Mouse (Mus musculus) cortical plate, adult 2 months (tissue): ENCODE results near the gene Avil. TPM values are rescaled to one million over a fixed set of nuclear protein-coding genes. Genes with fewer than 3 reads are reported as not detected.

ENCODE experiments used
- H3K27ac ChIP-seq: fragments of 200-500 bp; 2 replicates; pipeline ENCODE4 v1.5.1; 2012; ENCODE audit warnings: low read length, control low read depth, inconsistent platforms; ENCODE audit not compliant: insufficient read depth
- H3K4me1 ChIP-seq: fragments of 200-500 bp; 2 replicates; pipeline ENCODE4 v1.6.1; 2011; ENCODE audit warnings: low read length; ENCODE audit not compliant: control insufficient read depth, insufficient read depth
- H3K4me3 ChIP-seq: fragments of 200-500 bp; 2 replicates; pipeline ENCODE4 v1.5.1; 2011; ENCODE audit warnings: mild to moderate bottlenecking, low read length, control low read depth; ENCODE audit not compliant: insufficient read depth
- CTCF ChIP-seq: fragments of 200-500 bp; IDR thresholded peaks from 2 replicates; pipeline ENCODE4 v1.5.1; 2011; ENCODE audit warnings: mild to moderate bottlenecking, control low read depth, low read length; ENCODE audit not compliant: insufficient read depth; ENCODE audit errors: extremely low read depth
- POLR2A ChIP-seq: fragments of 200-500 bp; IDR thresholded peaks from 2 replicates; pipeline ENCODE4 v1.6.1; 2011; ENCODE audit warnings: mild to moderate bottlenecking, low read length, control low read depth; ENCODE audit not compliant: insufficient read depth; ENCODE audit errors: extremely low read depth
- polyA plus RNA-seq: library from polyadenylated mRNA; depleted of rRNA; stranded (reverse); fragments of >200 nt; gene quantifications from 2 replicates; pipeline ENCODE4 v1.2.3, GENCODE M21; 2012

Gene Avil
- polyA plus RNA-seq, 1 experiment = 0.19 TPM

DNA sequence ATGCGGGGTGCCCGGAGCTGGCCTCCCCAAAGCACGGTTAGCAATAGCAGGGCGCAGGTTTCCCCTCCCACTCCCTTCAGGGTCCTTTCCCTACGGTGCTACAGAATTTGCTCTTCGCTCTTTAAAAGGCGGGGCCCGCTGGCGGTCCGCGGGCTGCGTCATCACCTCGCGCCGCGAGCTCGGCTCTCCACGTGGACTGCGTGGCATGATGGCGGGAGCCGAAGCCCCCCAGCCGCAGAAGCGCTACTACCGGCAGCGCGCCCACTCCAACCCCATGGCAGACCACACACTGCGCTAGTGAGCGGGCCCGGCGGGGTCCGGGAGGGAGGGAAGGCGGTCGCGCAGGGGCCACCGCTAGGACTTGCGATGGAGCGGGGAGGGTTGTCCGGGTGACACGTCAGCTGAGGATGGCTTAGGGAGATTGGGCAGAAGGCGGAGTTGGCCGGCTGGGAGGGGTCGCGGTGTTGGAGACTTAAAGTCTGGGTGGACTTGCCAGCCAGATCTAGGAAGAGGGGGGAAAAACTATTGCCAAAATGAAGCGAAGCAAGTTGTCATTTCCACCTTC is 41.3 kb downstream of the Avil start:
- H3K27ac ChIP-seq = no peak overlapping the region
- TF ChIP-seq CTCF (no peak), POLR2A (no peak)
- H3K4me1 ChIP-seq = peaks cover 1% of the 10 kb centered on the region; the same call in 1 of the 2 replicates
- peak overlapping the region; percentile 62 for H3K4me3 ChIP-seq

DNA sequence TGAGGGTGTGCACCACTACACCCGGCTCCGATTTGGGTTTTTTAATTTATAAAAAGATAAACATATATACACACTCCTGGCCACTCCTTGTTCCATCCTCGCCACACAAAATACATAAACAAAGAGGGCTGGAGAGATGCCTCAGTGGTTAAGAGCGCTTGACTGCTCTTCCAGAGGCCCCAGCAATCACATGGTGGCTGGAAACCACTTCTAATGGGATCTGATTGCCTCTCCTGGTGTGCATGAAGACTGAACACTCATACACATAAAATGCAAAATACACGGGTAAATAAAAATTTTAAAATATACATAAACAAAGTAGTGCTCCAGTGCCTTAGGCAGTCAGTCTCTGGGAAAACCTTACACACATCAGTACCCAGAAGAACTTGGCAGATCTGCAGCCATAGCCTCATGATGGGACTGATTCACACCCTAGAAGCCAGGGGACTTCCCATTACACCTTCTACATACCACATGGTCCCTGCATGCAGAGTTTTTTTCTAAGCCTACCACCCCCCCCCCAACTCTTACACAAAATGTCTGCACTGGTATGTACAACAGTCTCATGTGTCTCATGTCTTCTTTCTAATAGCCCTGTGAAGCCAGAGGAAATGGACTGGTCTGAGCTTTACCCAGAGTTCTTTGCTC is 42.1 kb downstream of the Avil start:
- TF ChIP-seq CTCF = no peak
- TF ChIP-seq POLR2A = no peak
- Histone ChIP-seq H3K4me1 (peaks cover 1% of the 10 kb centered on the region; the same call in 1 of the 2 replicates), H3K4me3 (peak overlapping the region; percentile 62), H3K27ac (no peak overlapping the region)

DNA sequence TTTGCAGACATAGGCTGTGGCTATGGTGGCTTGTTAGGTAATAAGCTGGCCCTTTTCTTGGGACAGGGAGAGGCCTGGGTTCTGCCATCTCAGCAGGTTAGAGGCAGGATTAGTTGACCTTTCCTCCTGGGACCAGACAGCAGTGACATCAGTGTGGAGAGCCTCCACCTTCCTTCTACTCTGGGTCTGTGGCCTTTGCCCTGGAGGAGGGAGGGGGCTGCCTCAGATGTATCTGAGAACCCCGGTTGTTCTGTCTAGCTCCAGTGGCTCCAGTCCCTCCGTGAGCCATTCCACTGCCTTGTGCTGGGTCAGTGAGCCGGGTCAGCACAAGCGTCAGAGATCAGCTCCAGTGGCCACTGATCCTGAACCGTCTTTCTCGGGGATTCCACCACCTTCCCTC is 42.7 kb downstream of the Avil start:
- Histone ChIP-seq H3K27ac (no peak overlapping the region), H3K4me3 (no peak overlapping the region), H3K4me1 (peaks cover 1% of the 10 kb centered on the region; the same call in 1 of the 2 replicates)
- no peak for TF ChIP-seq POLR2A
- no peak for TF ChIP-seq CTCF

DNA sequence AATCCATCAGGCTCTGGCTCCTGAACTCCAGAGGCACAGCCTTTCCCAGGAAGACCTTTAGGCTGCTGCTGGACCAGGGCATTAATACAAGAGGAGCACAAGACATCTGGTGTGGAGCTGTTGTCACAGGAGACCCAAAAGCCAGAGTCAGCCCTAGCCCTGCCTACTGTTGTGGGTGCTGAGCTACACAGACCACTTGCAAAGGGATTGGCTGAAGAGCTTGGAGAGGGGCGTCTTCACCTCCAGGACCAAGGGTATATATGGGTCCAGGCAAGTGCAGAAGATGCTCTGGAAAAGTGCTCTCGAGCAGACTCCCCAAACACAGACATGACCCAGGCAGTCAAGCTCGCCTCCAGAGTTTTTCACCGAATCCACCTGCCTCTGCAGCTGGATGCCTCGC is 47.4 kb downstream of the Avil start, which contains the start of gene Cyp27b1:
TSS of gene Cyp27b1 (plus strand) at position 297 of the 400 bp plus-strand sequence.
- Histone ChIP-seq H3K4me1 (no peaks in the 10 kb centered on the region), H3K27ac (no peak within 1 kb of the TSS), H3K4me3 (no peak within 1 kb of the TSS)
- TF ChIP-seq CTCF (no peak), POLR2A (no peak)

DNA sequence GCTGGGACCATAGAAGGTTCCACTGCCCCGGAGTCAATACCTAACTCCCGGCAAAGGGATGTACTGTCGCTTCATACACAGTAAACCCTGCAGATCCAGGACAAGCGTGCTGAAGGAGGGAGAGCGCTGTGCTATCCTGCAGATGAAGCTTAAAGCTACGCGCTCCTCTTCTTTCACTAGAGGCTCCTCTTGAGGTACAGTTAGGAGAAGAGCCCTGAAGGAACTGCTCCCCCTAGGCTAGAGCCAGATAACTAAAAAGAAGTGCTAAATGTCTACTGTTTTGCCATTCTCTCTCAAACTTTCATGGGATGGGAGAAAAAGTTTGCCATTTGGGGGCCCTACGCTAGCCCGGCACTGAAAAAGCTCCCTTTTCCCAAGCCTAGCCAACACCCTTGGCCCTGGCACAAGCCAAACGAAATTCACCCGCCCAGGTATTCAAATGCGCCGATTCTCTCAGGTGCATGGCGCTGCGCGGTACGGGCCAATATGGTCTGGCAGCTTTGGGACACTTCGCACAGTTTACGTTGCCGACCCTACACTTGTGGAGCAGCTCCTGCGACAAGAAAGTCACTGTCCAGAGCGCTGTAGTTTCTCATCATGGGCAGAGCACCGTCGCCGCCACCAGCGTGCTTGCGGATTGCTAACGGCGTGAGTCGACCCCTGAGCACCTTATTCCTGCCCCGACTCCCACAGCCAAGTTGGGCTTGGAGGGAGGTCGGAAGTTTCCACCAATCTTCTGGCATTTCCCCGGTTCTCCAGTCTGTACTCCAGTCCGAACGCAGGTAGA is 48.3 kb downstream of the Avil start:
- TF ChIP-seq POLR2A = no peak
- TF ChIP-seq CTCF = no peak
- H3K4me1 ChIP-seq = no peaks in the 10 kb centered on the region
- no peak overlapping the region for H3K27ac ChIP-seq
- H3K4me3 ChIP-seq = no peak overlapping the region

DNA sequence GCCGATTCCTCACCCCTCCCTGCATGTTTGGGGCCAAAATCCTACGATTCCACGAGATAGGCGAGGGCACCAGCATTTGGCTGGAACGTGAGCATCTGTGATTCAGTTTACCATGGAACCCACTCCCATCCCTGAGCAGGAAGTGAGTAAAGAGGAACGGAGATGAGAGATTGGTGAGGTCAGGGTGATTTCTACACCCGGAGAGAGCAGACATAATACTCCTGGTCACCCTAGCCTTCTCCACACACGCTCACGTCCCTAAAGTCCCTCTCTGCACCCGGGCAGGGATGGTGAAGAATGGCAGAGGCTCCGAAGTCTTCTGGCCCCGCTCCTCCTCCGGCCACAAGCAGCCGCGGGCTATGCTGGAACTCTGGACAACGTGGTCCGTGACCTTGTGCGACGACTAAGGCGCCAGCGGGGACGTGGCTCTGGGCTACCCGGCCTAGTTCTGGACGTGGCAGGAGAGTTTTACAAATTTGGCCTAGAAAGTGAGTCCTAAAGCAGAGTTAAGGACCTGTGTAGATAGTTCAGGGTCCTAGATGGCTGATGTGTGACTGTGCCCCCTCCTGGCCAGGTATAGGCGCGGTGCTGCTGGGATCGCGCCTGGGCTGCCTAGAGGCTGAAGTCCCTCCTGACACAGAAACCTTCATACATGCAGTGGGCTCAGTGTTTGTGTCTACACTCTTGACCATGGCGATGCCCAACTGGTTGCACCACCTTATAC is 49.0 kb downstream of the Avil start:
- TF ChIP-seq CTCF = no peak
- no peak for TF ChIP-seq POLR2A
- Histone ChIP-seq H3K4me3 (no peak overlapping the region), H3K27ac (no peak overlapping the region), H3K4me1 (no peaks in the 10 kb centered on the region)

DNA sequence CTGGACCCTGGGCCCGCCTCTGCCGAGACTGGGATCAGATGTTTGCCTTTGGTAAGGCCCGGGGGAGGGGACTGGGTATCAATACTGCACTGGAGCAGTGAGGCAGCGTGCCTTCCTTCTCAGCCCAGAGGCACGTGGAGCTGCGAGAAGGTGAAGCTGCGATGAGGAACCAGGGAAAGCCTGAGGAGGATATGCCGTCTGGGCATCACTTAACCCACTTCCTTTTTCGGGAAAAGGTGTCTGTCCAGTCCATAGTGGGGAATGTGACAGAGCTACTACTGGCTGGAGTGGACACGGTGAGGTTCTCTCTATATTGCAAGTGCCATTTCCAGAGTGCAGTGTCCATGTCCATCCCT is 49.6 kb downstream of the Avil start:
- no peak for TF ChIP-seq CTCF
- H3K27ac ChIP-seq = no peak overlapping the region

DNA sequence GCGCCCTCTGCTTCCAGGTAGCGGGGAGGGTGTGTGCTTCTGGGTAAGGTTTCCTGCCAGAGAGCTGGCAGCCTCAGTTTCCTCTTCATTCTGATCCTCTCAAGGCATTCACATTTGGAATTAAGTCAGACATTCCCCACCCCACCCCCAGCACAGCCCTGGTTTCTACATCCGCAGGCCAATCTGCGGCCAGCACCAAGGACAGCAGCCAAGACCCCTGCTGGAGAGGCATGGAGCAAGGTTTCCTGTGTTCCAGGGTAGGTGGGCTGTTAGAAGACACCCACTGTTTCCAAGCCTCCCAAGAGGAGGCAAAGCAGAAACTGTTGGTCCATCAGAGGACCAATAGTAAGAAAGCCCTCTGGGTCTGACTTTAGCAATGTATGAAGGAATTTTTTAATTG is 54.1 kb downstream of the Avil start:
- Histone ChIP-seq H3K4me1 (no peaks in the 10 kb centered on the region; the same call in 1 of the 2 replicates), H3K27ac (no peak overlapping the region), H3K4me3 (no peak overlapping the region)
- no peak for TF ChIP-seq CTCF

More for the DNA sequence above, 49.6 kb downstream of the Avil start:
- Histone ChIP-seq H3K4me1 (no peaks in the 10 kb centered on the region), H3K4me3 (no peak overlapping the region)

DNA sequence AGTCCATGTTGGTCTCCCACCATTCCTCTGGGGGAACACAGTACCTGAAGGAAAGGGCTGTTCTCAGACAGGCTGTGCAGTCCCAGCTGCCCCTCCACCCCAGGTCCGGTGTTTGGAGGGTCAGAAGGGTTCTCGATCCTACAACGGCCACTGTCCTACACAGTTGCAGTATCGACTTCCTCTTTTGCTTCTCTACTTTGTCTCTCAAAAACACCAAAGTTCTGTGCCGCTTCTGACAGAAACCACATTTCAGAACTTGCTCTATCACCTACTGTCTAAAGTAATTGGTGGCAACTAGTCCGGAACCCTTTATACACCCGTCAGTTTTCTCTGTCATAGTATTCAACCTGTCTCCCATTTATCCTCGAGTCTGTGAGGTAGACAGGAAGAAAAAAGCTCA is 54.9 kb downstream of the Avil start:
- Histone ChIP-seq H3K27ac (no peak overlapping the region), H3K4me1 (no peaks in the 10 kb centered on the region; the same call in 1 of the 2 replicates), H3K4me3 (no peak overlapping the region)
- TF ChIP-seq POLR2A (no peak), CTCF (no peak)

DNA sequence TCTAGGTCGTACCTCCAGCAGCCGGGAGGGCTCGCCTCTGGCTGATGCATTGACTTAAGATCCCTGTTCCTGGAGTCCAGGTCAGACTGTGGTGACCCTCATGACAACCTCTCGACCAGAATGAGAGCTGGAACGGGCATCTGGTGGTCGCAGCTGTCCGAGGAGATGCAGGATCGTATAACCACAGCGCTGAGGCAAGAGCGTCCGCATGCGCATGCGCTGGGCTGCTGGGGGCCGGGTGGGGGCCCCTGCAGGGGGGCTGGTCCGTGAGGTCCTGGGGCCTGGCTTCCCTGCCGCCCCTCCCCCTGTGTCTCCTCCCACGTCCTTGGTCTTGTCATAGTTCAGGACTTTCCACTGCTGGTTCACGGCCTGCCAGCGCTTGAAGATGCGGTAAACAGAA is 56.0 kb downstream of the Avil start:
- TF ChIP-seq CTCF = no peak
- TF ChIP-seq POLR2A = no peak
- Histone ChIP-seq H3K4me3 (no peak overlapping the region), H3K4me1 (no peaks in the 10 kb centered on the region; the same call in 1 of the 2 replicates), H3K27ac (no peak overlapping the region)
